Mouse (Mus musculus): ENCODE results near the gene Fbxo34.
A peak's percentile ranks its signal among the peaks of the same experiment; 100 is the strongest.

Fbxo34 gene

GRCm38 (mm10) chr14:47472743-47473546, 22.7 kb downstream of the Fbxo34 start:
- peak; percentile 69 to 88 for DNase-seq (ENCODE audit: low spot score in 2 of 2)

GRCm38 (mm10) chr14:47473891-47474290, 23.7 kb downstream of the Fbxo34 start:
- DNase-seq (ENCODE audit: low spot score in 2 of 2) = no peak

GRCm38 (mm10) chr14:47474571-47475254, 24.5 kb downstream of the Fbxo34 start:
- no peak for DNase-seq (ENCODE audit: low spot score in 2 of 2)

GRCm38 (mm10) chr14:47476266-47476665, 26.0 kb downstream of the Fbxo34 start:
- DNase-seq (ENCODE audit: low spot score in 2 of 2) = no peak

- DNase-seq (ENCODE audit: low spot score in 2 of 2) = no peak
These were observed 27.5 kb downstream of the Fbxo34 start for GRCm38 (mm10) chr14:47477711-47478110.

- DNase-seq (ENCODE audit: low spot score in 2 of 2) = no peak
These were observed 32.0 kb downstream of the Fbxo34 start for GRCm38 (mm10) chr14:47482200-47482599.

GRCm38 (mm10) chr14:47483099-47483498, 32.9 kb downstream of the Fbxo34 start:
- no peak for DNase-seq (ENCODE audit: low spot score in 2 of 2)

GRCm38 (mm10) chr14:47488732-47489131, 38.5 kb downstream of the Fbxo34 start:
- no peak for DNase-seq (ENCODE audit: low spot score in 2 of 2)

GRCm38 (mm10) chr14:47489310-47490097, 39.3 kb downstream of the Fbxo34 start:
- no peak for DNase-seq (ENCODE audit: low spot score in 2 of 2)

- no peak for DNase-seq (ENCODE audit: low spot score in 2 of 2)
These were observed 40.5 kb downstream of the Fbxo34 start for GRCm38 (mm10) chr14:47490732-47491131.

GRCm38 (mm10) chr14:47493592-47494361, 43.6 kb downstream of the Fbxo34 start:
- DNase-seq (ENCODE audit: low spot score in 2 of 2) = no peak

- no peak for DNase-seq (ENCODE audit: low spot score in 2 of 2)
These were observed 45.7 kb downstream of the Fbxo34 start for GRCm38 (mm10) chr14:47495951-47496350.

GRCm38 (mm10) chr14:47497166-47497565, 46.9 kb downstream of the Fbxo34 start:
- no peak for DNase-seq (ENCODE audit: low spot score in 2 of 2)

- DNase-seq (ENCODE audit: low spot score in 2 of 2) = no peak
These were observed 48.4 kb downstream of the Fbxo34 start for GRCm38 (mm10) chr14:47498632-47499031.

GRCm38 (mm10) chr14:47504036-47504435, 53.8 kb downstream of the Fbxo34 start:
- DNase-seq (ENCODE audit: low spot score in 2 of 2) = no peak

- DNase-seq (ENCODE audit: low spot score in 2 of 2) = no peak
These were observed 56.5 kb downstream of the Fbxo34 start for GRCm38 (mm10) chr14:47506676-47507075.

- DNase-seq (ENCODE audit: low spot score in 2 of 2) = no peak
These were observed 57.8 kb downstream of the Fbxo34 start for GRCm38 (mm10) chr14:47508035-47508434.

- DNase-seq (ENCODE audit: low spot score in 2 of 2) = no peak
These were observed 60.0 kb downstream of the Fbxo34 start for GRCm38 (mm10) chr14:47510244-47510643.

- DNase-seq (ENCODE audit: low spot score in 2 of 2) = no peak
These were observed 63.4 kb downstream of the Fbxo34 start for GRCm38 (mm10) chr14:47513606-47514005.

- peak in 1 of 2 experiments; percentile 34 for DNase-seq (ENCODE audit: low spot score in 2 of 2)
These were observed 64.7 kb downstream of the Fbxo34 start for GRCm38 (mm10) chr14:47514816-47515453.

- DNase-seq (ENCODE audit: low spot score in 2 of 2) = peak in 1 of 2 experiments; percentile 60
These were observed 65.4 kb downstream of the Fbxo34 start for GRCm38 (mm10) chr14:47515636-47516035.
